Mouse (Mus musculus): ENCODE measurements at regions not wholly inside any gene's neighbourhood (a gene's known extent, or its start where the extent isn't known, plus 50 kb on each side); places are given as distances from the start of the nearest gene placed in this dataset.

DNA sequence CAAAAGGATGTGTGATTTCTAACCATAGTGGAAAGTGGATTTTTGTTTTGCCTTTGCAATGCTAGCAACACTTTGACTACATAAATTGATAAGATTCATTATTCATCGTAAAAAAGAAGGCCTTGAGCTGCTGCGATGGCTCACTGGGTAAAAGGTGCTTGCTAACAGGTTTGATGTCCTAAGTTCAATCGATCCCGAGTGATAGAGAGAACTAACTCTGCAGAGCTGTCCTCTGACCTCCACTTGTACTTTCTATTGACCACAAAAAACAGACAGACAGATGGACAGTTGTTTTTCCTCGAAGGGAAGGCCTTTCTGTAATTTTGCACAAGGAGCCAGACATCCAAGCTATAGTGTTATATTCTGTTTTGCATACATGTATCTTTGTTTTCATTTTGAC lies 63.7 kb upstream of the Picalm start:
- TF ChIP-seq POLR2A (IDR thresholded peaks at IDR 0.05; ENCODE audit: insufficient read depth, low read depth, low read length) (no peak), CTCF (IDR thresholded peaks at IDR 0.05) (no peak)
- H3K4me3 ChIP-seq: no peak overlapping the region
- H3K79me2 ChIP-seq (replicated peaks; ENCODE audit: control insufficient read depth, insufficient read depth, low read length): no peaks in the 10 kb centered on the region
- H3K27ac ChIP-seq: no peak overlapping the region
- no peak overlapping the region for H3K9ac ChIP-seq (ENCODE audit: low read depth, low read length)
- H3K4me1 ChIP-seq (ENCODE audit: control insufficient read depth, insufficient read depth, low read length): peaks cover 3% of the 10 kb centered on the region
- no peaks in the 10 kb centered on the region for H3K27me3 ChIP-seq (ENCODE audit: control insufficient read depth, insufficient read depth, low read length)
- WGBS: 84% methylated on average over 5 of the region's 5 CpGs
- intact Hi-C loops (cut with DNase I): loop anchor here (5.0 kb wide), 1 partner anchor 34 kb away; no protein-coding TSS in a partner anchor
- DNase-seq: no peak
- H3K36me3 ChIP-seq (ENCODE audit: control insufficient read depth, insufficient read depth, low read length): no peaks in the 10 kb centered on the region

DNA sequence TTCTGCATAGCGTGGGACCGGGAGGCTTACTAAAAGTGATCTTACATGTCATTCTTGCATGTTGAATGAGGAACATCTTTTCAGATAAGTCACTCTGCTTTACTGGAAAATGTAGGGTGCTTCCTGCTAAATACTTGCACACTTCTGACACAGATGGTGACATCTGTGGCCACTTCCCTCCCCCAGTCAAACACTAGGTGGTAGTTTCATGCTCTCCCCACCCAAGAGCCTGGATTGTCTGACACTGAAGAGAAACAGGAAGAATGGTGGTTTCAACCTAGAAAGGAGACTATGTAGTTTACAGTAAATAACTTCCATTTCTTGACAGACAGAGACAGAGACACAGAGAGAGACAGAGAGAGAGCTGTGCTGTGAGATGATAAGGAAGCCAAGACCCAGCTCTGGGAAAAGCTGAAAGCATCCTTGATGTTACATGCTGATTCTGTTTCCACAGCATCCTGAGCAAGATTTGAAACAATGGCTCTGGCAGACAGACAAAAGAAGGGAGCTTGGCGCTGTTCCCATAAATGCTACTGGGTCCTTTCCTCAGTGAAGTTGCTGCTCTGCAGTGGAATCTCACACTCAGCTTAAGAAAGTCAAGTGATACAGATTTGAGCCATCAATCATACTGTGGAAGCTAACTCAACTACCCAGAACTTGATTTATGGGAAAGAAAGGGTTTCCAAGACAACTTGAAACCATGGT lies 61.9 kb upstream of the Picalm start:
- Histone ChIP-seq H3K4me1 (ENCODE audit: control insufficient read depth, insufficient read depth, low read length) (peaks cover 3% of the 10 kb centered on the region), H3K4me3 (no peak overlapping the region), H3K27ac (peak overlapping the region; percentile 10; the same call in 1 of the 2 replicates), H3K36me3 (ENCODE audit: control insufficient read depth, insufficient read depth, low read length) (no peaks in the 10 kb centered on the region), H3K27me3 (ENCODE audit: control insufficient read depth, insufficient read depth, low read length) (no peaks in the 10 kb centered on the region), H3K79me2 (replicated peaks; ENCODE audit: control insufficient read depth, insufficient read depth, low read length) (no peaks in the 10 kb centered on the region), H3K9ac (ENCODE audit: low read depth, low read length) (no peak overlapping the region)
- DNase-seq: peak; percentile 49 to 54
- TF ChIP-seq EP300 (IDR thresholded peaks at IDR 0.05; ENCODE audit: insufficient read depth, low read depth, low read length) (no peak), CTCF (IDR thresholded peaks at IDR 0.05) (no peak), POLR2A (IDR thresholded peaks at IDR 0.05; ENCODE audit: insufficient read depth, low read depth, low read length) (no peak)
- WGBS: 70% methylated on average over 3 of the region's 3 CpGs
- intact Hi-C loops (cut with DNase I): loop anchor here (5.0 kb wide), 1 partner anchor 36 kb away; no protein-coding TSS in a partner anchor

GRCm38 (mm10) chr7:90070267-90070666 lies 59.7 kb upstream of the Picalm start:
- intact Hi-C loops (cut with DNase I): no loop called here
- H3K9ac ChIP-seq (ENCODE audit: low read depth, low read length): no peak overlapping the region
- H3K4me3 ChIP-seq: no peak overlapping the region
- DNase-seq: no peak
- no peaks in the 10 kb centered on the region for H3K27me3 ChIP-seq (ENCODE audit: control insufficient read depth, insufficient read depth, low read length)
- H3K79me2 ChIP-seq (replicated peaks; ENCODE audit: control insufficient read depth, insufficient read depth, low read length): no peaks in the 10 kb centered on the region
- peaks cover 3% of the 10 kb centered on the region for H3K4me1 ChIP-seq (ENCODE audit: control insufficient read depth, insufficient read depth, low read length)
- no peak overlapping the region for H3K27ac ChIP-seq
- TF ChIP-seq POLR2A (IDR thresholded peaks at IDR 0.05; ENCODE audit: insufficient read depth, low read depth, low read length) (no peak), EP300 (IDR thresholded peaks at IDR 0.05; ENCODE audit: insufficient read depth, low read depth, low read length) (no peak), CTCF (IDR thresholded peaks at IDR 0.05) (no peak)
- WGBS: 90% methylated on average over 7 of the region's 7 CpGs
- no peaks in the 10 kb centered on the region for H3K36me3 ChIP-seq (ENCODE audit: control insufficient read depth, insufficient read depth, low read length)

- no peak for DNase-seq
- WGBS: 83% methylated on average over 5 of the region's 5 CpGs
- no peak for TF ChIP-seq EP300 (IDR thresholded peaks at IDR 0.05; ENCODE audit: insufficient read depth, low read depth, low read length)
- no peak for TF ChIP-seq POLR2A (IDR thresholded peaks at IDR 0.05; ENCODE audit: insufficient read depth, low read depth, low read length)
- TF ChIP-seq CTCF (IDR thresholded peaks at IDR 0.05): no peak
- Histone ChIP-seq H3K27ac (no peak overlapping the region), H3K79me2 (replicated peaks; ENCODE audit: control insufficient read depth, insufficient read depth, low read length) (no peaks in the 10 kb centered on the region), H3K4me1 (ENCODE audit: control insufficient read depth, insufficient read depth, low read length) (no peaks in the 10 kb centered on the region; the same call in 1 of the 2 replicates), H3K4me3 (no peak overlapping the region), H3K9ac (ENCODE audit: low read depth, low read length) (no peak overlapping the region), H3K36me3 (ENCODE audit: control insufficient read depth, insufficient read depth, low read length) (peaks cover 2% of the 10 kb centered on the region; the same call in 1 of the 2 replicates), H3K27me3 (ENCODE audit: control insufficient read depth, insufficient read depth, low read length) (no peaks in the 10 kb centered on the region)
- intact Hi-C loops (cut with DNase I): no loop called here
Measured at GRCm38 (mm10) chr7:90073865-90074264, 56.1 kb upstream of the Picalm start.

GRCm38 (mm10) chr7:90074592-90074991 lies 55.4 kb upstream of the Picalm start:
- no peak for DNase-seq
- intact Hi-C loops (cut with DNase I): no loop called here
- no peak overlapping the region for H3K4me3 ChIP-seq
- no peak for TF ChIP-seq EP300 (IDR thresholded peaks at IDR 0.05; ENCODE audit: insufficient read depth, low read depth, low read length)
- TF ChIP-seq CTCF (IDR thresholded peaks at IDR 0.05): no peak
- no peak for TF ChIP-seq POLR2A (IDR thresholded peaks at IDR 0.05; ENCODE audit: insufficient read depth, low read depth, low read length)
- H3K4me1 ChIP-seq (ENCODE audit: control insufficient read depth, insufficient read depth, low read length): no peaks in the 10 kb centered on the region; the same call in 1 of the 2 replicates
- 75% methylated on average over 2 of the region's 2 CpGs for WGBS
- H3K79me2 ChIP-seq (replicated peaks; ENCODE audit: control insufficient read depth, insufficient read depth, low read length): no peaks in the 10 kb centered on the region
- H3K27me3 ChIP-seq (ENCODE audit: control insufficient read depth, insufficient read depth, low read length): no peaks in the 10 kb centered on the region
- H3K9ac ChIP-seq (ENCODE audit: low read depth, low read length): no peak overlapping the region
- peaks cover 2% of the 10 kb centered on the region; the same call in 1 of the 2 replicates for H3K36me3 ChIP-seq (ENCODE audit: control insufficient read depth, insufficient read depth, low read length)
- no peak overlapping the region for H3K27ac ChIP-seq

DNA sequence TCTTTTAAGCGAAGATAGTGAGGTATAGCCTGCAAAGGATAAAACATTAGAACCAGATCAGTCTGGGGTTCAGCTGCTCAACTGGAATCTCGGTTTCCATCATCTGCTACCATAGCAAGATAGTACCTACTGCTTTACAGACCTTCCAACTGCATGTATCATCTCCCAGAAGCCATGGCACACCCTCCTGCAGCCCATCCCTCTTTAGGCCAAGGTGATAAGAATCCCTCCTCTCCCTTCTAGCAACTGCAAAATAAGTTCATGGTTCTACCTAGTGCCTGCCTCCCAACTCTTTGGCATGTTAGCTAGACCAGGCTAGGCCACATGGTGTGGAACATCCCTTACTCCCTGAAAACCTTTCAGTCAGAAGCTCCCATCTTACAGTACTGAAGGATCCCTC lies 52.4 kb upstream of the Picalm start:
- Histone ChIP-seq H3K79me2 (replicated peaks; ENCODE audit: control insufficient read depth, insufficient read depth, low read length) (no peaks in the 10 kb centered on the region), H3K4me1 (ENCODE audit: control insufficient read depth, insufficient read depth, low read length) (no peaks in the 10 kb centered on the region; the same call in 1 of the 2 replicates), H3K36me3 (ENCODE audit: control insufficient read depth, insufficient read depth, low read length) (peaks cover 2% of the 10 kb centered on the region; the same call in 1 of the 2 replicates), H3K4me3 (no peak overlapping the region), H3K27ac (no peak overlapping the region), H3K9ac (ENCODE audit: low read depth, low read length) (no peak overlapping the region), H3K27me3 (ENCODE audit: control insufficient read depth, insufficient read depth, low read length) (no peaks in the 10 kb centered on the region)
- TF ChIP-seq CTCF (IDR thresholded peaks at IDR 0.05) (no peak), EP300 (IDR thresholded peaks at IDR 0.05; ENCODE audit: insufficient read depth, low read depth, low read length) (no peak), POLR2A (IDR thresholded peaks at IDR 0.05; ENCODE audit: insufficient read depth, low read depth, low read length) (no peak)
- intact Hi-C loops (cut with DNase I): loop anchor here (5.0 kb wide), 1 partner anchor 45 kb away; no protein-coding TSS in a partner anchor
- 86% methylated on average over 2 of the region's 2 CpGs for WGBS
- no peak for DNase-seq
